Mouse (Mus musculus) heart, adult 2 months (tissue): ENCODE measurements around the gene Zdhhc8.

Source experiments
- CTCF ChIP-seq: fragments of 200-600 bp; IDR thresholded peaks from 2 replicates; pipeline ENCODE4 v1.8.1; 2022; ENCODE audit warnings: antibody characterized with exemption, mild to moderate bottlenecking, moderate library complexity
- POLR2A ChIP-seq: fragments of 200-500 bp; IDR thresholded peaks from 2 replicates; pipeline ENCODE4 v1.6.1; 2011; ENCODE audit warnings: mild to moderate bottlenecking, low read depth, low read length, control low read depth; ENCODE audit not compliant: insufficient read depth

GRCm38 (mm10) chr16:18233451-18233850 lies 1.5 kb downstream of the Zdhhc8 start:
- TF ChIP-seq POLR2A (no peak), CTCF (no peak)
